In genomic region chr4:12316024-12316423, GRCm38 (mm10) we compare ENCODE assay signal across 30 mouse cellular contexts.
DNase-seq lines count a peak whose midpoint lies in the region; ATAC-seq lines count a peak whose summit lies in the region.
"Had no signal": no experiment of that assay in that cellular context is flagged by ENCODE, and none has a peak within 500 bp of the region (broad histone marks: within the 10 kb centered on the region; RNA-seq: fewer than 3 reads in every experiment).

No protein-coding gene starts in this region.

- no peaks in the 10 kb centered on the region for H3K27me3 ChIP-seq in hindbrain, embryonic 11.5 days (ENCODE audit: control insufficient read depth, insufficient read depth, low read length)
- H3K27me3 ChIP-seq in hindbrain, embryonic 14.5 days (ENCODE audit: control insufficient read depth, insufficient read depth, low read length): no peaks in the 10 kb centered on the region
- no peaks in the 10 kb centered on the region for H3K27me3 ChIP-seq in neural tube, embryonic 11.5 days (ENCODE audit: control insufficient read depth, insufficient read depth, low read length)
- H3K27me3 ChIP-seq in neural tube, embryonic 13.5 days: no peaks in the 10 kb centered on the region
- H3K27me3 ChIP-seq in limb, embryonic 10.5 days (ENCODE audit: low read depth, poor library complexity, severe bottlenecking): no peaks in the 10 kb centered on the region
- H3K27me3 ChIP-seq: embryonic facial prominence, embryonic 12.5 days; heart, embryonic 13.5 days; limb, embryonic 15.5 days; liver, embryonic 13.5 days; megakaryocyte, embryonic 14.5 days had no signal

- H3K9me3 ChIP-seq in hindbrain, embryonic 11.5 days (ENCODE audit: control insufficient read depth, low read length): no peaks in the 10 kb centered on the region
- H3K9me3 ChIP-seq in hindbrain, embryonic 14.5 days (ENCODE audit: control insufficient read depth, low read length): no peaks in the 10 kb centered on the region
- no peaks in the 10 kb centered on the region for H3K9me3 ChIP-seq in neural tube, embryonic 11.5 days (ENCODE audit: control insufficient read depth, low read length)
- H3K9me3 ChIP-seq in neural tube, embryonic 13.5 days: no peaks in the 10 kb centered on the region
- no peaks in the 10 kb centered on the region for H3K9me3 ChIP-seq in limb, embryonic 10.5 days (replicated peaks)
- H3K9me3 ChIP-seq: embryonic facial prominence, embryonic 12.5 days; heart, embryonic 13.5 days; limb, embryonic 15.5 days; liver, embryonic 13.5 days; megakaryocyte, embryonic 14.5 days had no signal

- peak; percentile 53; the same call in 1 of the 2 replicates for ATAC-seq in hindbrain, embryonic 11.5 days (ENCODE audit: low FRiP score)
- no peak for ATAC-seq in hindbrain, embryonic 14.5 days (ENCODE audit: low FRiP score)
- 0 out of 2 replicates have a peak, but pooled peaks have one; percentile 31 for ATAC-seq in neural tube, embryonic 11.5 days (ENCODE audit: insufficient read depth, low FRiP score, low TSS enrichment)
- ATAC-seq in neural tube, embryonic 13.5 days (ENCODE audit: low read depth): no peak
- ATAC-seq in erythroid progenitor cell, adult 5-6 weeks (replicated peaks; ENCODE audit: low FRiP score, poor library complexity, severe bottlenecking): no peak
- ATAC-seq: CD4-positive, CD25-positive, alpha-beta regulatory T cell, adult 4 months; intestine, embryonic 16.5 days; lung, postnatal 0 days had no signal

- no peak overlapping the region for H3K27ac ChIP-seq in hindbrain, embryonic 11.5 days (ENCODE audit: low read depth, low read length)
- no peak overlapping the region for H3K27ac ChIP-seq in hindbrain, embryonic 14.5 days
- no peak overlapping the region for H3K27ac ChIP-seq in neural tube, embryonic 11.5 days (ENCODE audit: low read depth, low read length)
- H3K27ac ChIP-seq in neural tube, embryonic 13.5 days (replicated peaks): 0 out of 2 replicates have a peak overlapping the region, but pooled peaks have one; percentile 14
- H3K27ac ChIP-seq in limb, embryonic 10.5 days: no peak overlapping the region
- H3K27ac ChIP-seq: embryonic facial prominence, embryonic 12.5 days; heart, embryonic 13.5 days; limb, embryonic 15.5 days; liver, embryonic 13.5 days; stomach, postnatal 0 days had no signal

- H3K4me3 ChIP-seq in hindbrain, embryonic 11.5 days (ENCODE audit: low read depth, low read length): no peak overlapping the region
- no peak overlapping the region for H3K4me3 ChIP-seq in hindbrain, embryonic 14.5 days (replicated peaks; ENCODE audit: low read length)
- H3K4me3 ChIP-seq in neural tube, embryonic 11.5 days (ENCODE audit: low read depth, low read length): no peak overlapping the region
- H3K4me3 ChIP-seq in neural tube, embryonic 13.5 days: no peak overlapping the region
- no peak overlapping the region for H3K4me3 ChIP-seq in limb, embryonic 10.5 days
- H3K4me3 ChIP-seq: embryonic facial prominence, embryonic 12.5 days; heart, embryonic 13.5 days; limb, embryonic 15.5 days; liver, embryonic 13.5 days; megakaryocyte, embryonic 14.5 days had no signal

- H3K4me1 ChIP-seq in hindbrain, embryonic 11.5 days (replicated peaks; ENCODE audit: control insufficient read depth, insufficient read depth, low read length): no peaks in the 10 kb centered on the region
- H3K4me1 ChIP-seq in hindbrain, embryonic 14.5 days (replicated peaks; ENCODE audit: control insufficient read depth, insufficient read depth, low read length): 0 out of 2 replicates have a peak, but pooled peaks cover 2% of the 10 kb centered on the region
- no peaks in the 10 kb centered on the region for H3K4me1 ChIP-seq in neural tube, embryonic 11.5 days (ENCODE audit: control insufficient read depth, insufficient read depth, low read length)
- peaks cover 2% of the 10 kb centered on the region; the same call in 1 of the 2 replicates for H3K4me1 ChIP-seq in neural tube, embryonic 13.5 days (replicated peaks)
- H3K4me1 ChIP-seq in limb, embryonic 10.5 days: no peaks in the 10 kb centered on the region
- H3K4me1 ChIP-seq: embryonic facial prominence, embryonic 12.5 days; heart, embryonic 13.5 days; limb, embryonic 15.5 days; liver, embryonic 13.5 days; megakaryocyte, embryonic 14.5 days had no signal

- WGBS in hindbrain, embryonic 11.5 days: 53% methylated on average over 1 of the region's 1 CpGs
- 57% methylated on average over 1 of the region's 1 CpGs for WGBS in hindbrain, embryonic 14.5 days
- WGBS in neural tube, embryonic 11.5 days: 64% methylated on average over 1 of the region's 1 CpGs
- WGBS in neural tube, embryonic 13.5 days: 53% methylated on average over 1 of the region's 1 CpGs
- 87% methylated on average over 1 of the region's 1 CpGs for WGBS in limb, embryonic 10.5 days

- H3K9ac ChIP-seq in hindbrain, embryonic 11.5 days (ENCODE audit: low read depth, low read length): no peak overlapping the region
- H3K9ac ChIP-seq in hindbrain, embryonic 14.5 days: no peak overlapping the region
- no peak overlapping the region for H3K9ac ChIP-seq in neural tube, embryonic 11.5 days (ENCODE audit: low read length)
- no peak overlapping the region for H3K9ac ChIP-seq in neural tube, embryonic 13.5 days
- H3K9ac ChIP-seq: embryonic facial prominence, embryonic 12.5 days; heart, embryonic 13.5 days; limb, embryonic 15.5 days; liver, embryonic 13.5 days had no signal

- DNase-seq in hindbrain, embryonic 11.5 days (ENCODE audit: low spot score): peak; percentile 22
- DNase-seq in hindbrain, embryonic 14.5 days (ENCODE audit: low spot score): no peak
- no peak for DNase-seq in neural tube, embryonic 11.5 days (ENCODE audit: low spot score)
- DNase-seq in neural tube, embryonic 10.5 days (ENCODE audit: extremely low spot score, low spot score): no peak
- DNase-seq in limb, embryonic 10.5 days (ENCODE audit: low spot score): no peak
- DNase-seq: adrenal gland, postnatal 25 days; cerebellum, adult 18-20 months; cerebellum, postnatal 14 days; gastrocnemius, postnatal 10 days; heart, postnatal 10 days; kidney, adult 9 months; kidney, postnatal 10 days; layer of hippocampus, postnatal 36 days; left cerebral cortex, postnatal 4 days; liver, embryonic 13.5 days; lung, adult 18-20 months; lung, postnatal 4 days; right cerebral cortex, postnatal 4 days; thymus, adult 18-20 months; thymus, postnatal 25 days had no signal

- no peaks in the 10 kb centered on the region for H3K36me3 ChIP-seq in hindbrain, embryonic 11.5 days (ENCODE audit: control insufficient read depth, insufficient read depth, low read length)
- no peaks in the 10 kb centered on the region for H3K36me3 ChIP-seq in hindbrain, embryonic 14.5 days (replicated peaks; ENCODE audit: control insufficient read depth, insufficient read depth)
- H3K36me3 ChIP-seq in neural tube, embryonic 11.5 days (ENCODE audit: control insufficient read depth, insufficient read depth, low read length): no peaks in the 10 kb centered on the region
- H3K36me3 ChIP-seq in neural tube, embryonic 13.5 days: no peaks in the 10 kb centered on the region
- H3K36me3 ChIP-seq in limb, embryonic 10.5 days: no peaks in the 10 kb centered on the region
- H3K36me3 ChIP-seq: embryonic facial prominence, embryonic 12.5 days; heart, embryonic 13.5 days; limb, embryonic 15.5 days; liver, embryonic 13.5 days had no signal

- no peak overlapping the region for H3K4me2 ChIP-seq in hindbrain, embryonic 11.5 days (replicated peaks; ENCODE audit: low read depth, low read length)
- no peak overlapping the region for H3K4me2 ChIP-seq in hindbrain, embryonic 14.5 days (replicated peaks)
- H3K4me2 ChIP-seq in neural tube, embryonic 11.5 days (ENCODE audit: low read depth): no peak overlapping the region
- H3K4me2 ChIP-seq in neural tube, embryonic 13.5 days: no peak overlapping the region
- H3K4me2 ChIP-seq: embryonic facial prominence, embryonic 12.5 days; heart, embryonic 13.5 days; limb, embryonic 15.5 days; liver, embryonic 13.5 days had no signal

Comparison
In these comparisons a context has a peak if more than half of its experiments do, and no peak if none do; other contexts are left out.
1. ATAC-seq: peak in hindbrain, embryonic 11.5 days (single experiment) and neural tube, embryonic 11.5 days (single experiment); none in hindbrain, embryonic 14.5 days (single experiment), neural tube, embryonic 13.5 days (single experiment) and erythroid progenitor cell, adult 5-6 weeks (single experiment).